Mouse (Mus musculus) kidney, postnatal 0 days (tissue): Measurements from ENCODE around the gene Wdhd1. TPM values are rescaled to one million over a fixed set of nuclear protein-coding genes. Genes with fewer than 3 reads are reported as not detected.
A peak's percentile ranks its signal among the peaks of the same experiment; 100 is the strongest.

Source experiments
- ATAC-seq: fragments of 200-750 bp; cut with Nextera tagmentation; replicated peaks from 2 replicates; pipeline ENCODE4 v1.8.0; 2017; ENCODE audit warnings: low read depth, moderate number of reproducible peaks, moderate TSS enrichment, moderate library complexity; ENCODE audit not compliant: low FRiP score
- DNase-seq: peaks from one replicate; pipeline ENCODE4 v3.0.0-alpha.2; 2016; ENCODE audit warnings: low spot score
- H3K27ac ChIP-seq: fragments of 300-500 bp; sonication (generic); 2 replicates; pipeline ENCODE4 v1.5.1; 2014; ENCODE audit warnings: mild to moderate bottlenecking
- H3K27me3 ChIP-seq: fragments of 300-500 bp; sonication (generic); 2 replicates; pipeline ENCODE4 v1.6.1; 2014; ENCODE audit warnings: low read length, mixed read lengths; ENCODE audit not compliant: insufficient read depth
- H3K36me3 ChIP-seq: fragments of 300-500 bp; sonication (generic); 2 replicates; pipeline ENCODE4 v1.6.1; 2014; ENCODE audit warnings: low read length, mixed read lengths; ENCODE audit not compliant: insufficient read depth
- H3K4me1 ChIP-seq: fragments of 300-500 bp; sonication (generic); replicated peaks from 2 replicates; pipeline ENCODE4 v1.6.1; 2014; ENCODE audit warnings: antibody characterized with exemption, low read length, mixed read lengths; ENCODE audit not compliant: insufficient read depth
- H3K4me2 ChIP-seq: fragments of 300-500 bp; sonication (generic); 2 replicates; pipeline ENCODE4 v1.6.1; 2014; ENCODE audit warnings: mild to moderate bottlenecking, low read length, moderate library complexity, mixed read lengths
- H3K4me3 ChIP-seq: fragments of 300-500 bp; sonication (generic); replicated peaks from 2 replicates; pipeline ENCODE4 v1.5.1; 2014; ENCODE audit warnings: low read depth, low read length
- H3K9ac ChIP-seq: fragments of 300-500 bp; sonication (generic); 2 replicates; pipeline ENCODE4 v1.6.1; 2014; ENCODE audit warnings: low read depth, low read length
- H3K9me3 ChIP-seq: fragments of 300-500 bp; sonication (generic); replicated peaks from 2 replicates; pipeline ENCODE4 v1.6.1; 2016; ENCODE audit warnings: low read length, inconsistent platforms, mixed read lengths
- CTCF ChIP-seq: IDR thresholded peaks from 2 replicates; pipeline ENCODE4 v1.5.1; 2016; ENCODE audit warnings: antibody characterized with exemption, low read depth, mild to moderate bottlenecking, moderate library complexity
- WGBS: fragments of 180-500 bp; shearing (Covaris S2); extraction: QIAGEN DNeasy Blood & Tissue Kit; methylation state at CpG from one replicate; pipeline ENCODE4 v1.1.7; 2014; 5-methylcytosine and 5-hydroxymethylcytosine counted together
- polyA plus RNA-seq: library from polyadenylated mRNA; unstranded; fragments of >200 nt; fragmentation: Nextera tagmentation; extraction: Ambion mirVana; gene quantifications from 2 replicates; pipeline ENCODE4 v1.2.1, GENCODE M21; 2015

Gene Wdhd1
- polyA plus RNA-seq, 1 experiment from 2014 or later, result 10.9 TPM

GRCm38 (mm10) chr14:47309061-47309460 lies 32.4 kb upstream of the Wdhd1 start:
- H3K27ac ChIP-seq, result no peak overlapping the region
- H3K36me3 ChIP-seq, result peaks cover 27% of the 10 kb centered on the region
- no peak overlapping the region for H3K4me2 ChIP-seq
- H3K9ac ChIP-seq, result no peak overlapping the region
- no peaks in the 10 kb centered on the region for H3K27me3 ChIP-seq
- no peaks in the 10 kb centered on the region for H3K9me3 ChIP-seq
- ATAC-seq, result no peak
- no peaks in the 10 kb centered on the region; the same call in 1 of the 2 replicates for H3K4me1 ChIP-seq
- no peak for DNase-seq
- WGBS, result 83% methylated on average over 1 of the region's 1 CpGs
- H3K4me3 ChIP-seq, result no peak overlapping the region
- no peak for TF ChIP-seq CTCF

DNA sequence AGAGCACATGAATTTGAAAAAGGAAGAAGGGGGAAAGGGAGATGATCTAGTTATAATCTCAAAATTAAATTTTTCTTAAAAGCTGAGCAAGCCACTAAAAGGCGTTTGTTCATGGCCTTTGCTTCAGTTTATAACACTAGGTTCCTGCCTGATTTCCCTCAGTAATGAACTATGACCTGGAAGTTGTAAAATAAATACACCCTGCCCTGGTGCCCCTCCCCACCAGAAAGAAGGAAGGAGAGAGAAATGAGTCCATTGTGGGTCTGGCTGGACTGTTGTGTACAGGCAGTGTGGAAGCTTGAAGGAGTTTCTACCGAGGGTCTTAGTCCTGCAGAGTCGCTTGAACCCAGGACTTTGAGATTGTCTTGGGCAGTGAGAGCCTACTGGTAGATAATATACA lies 31.0 kb upstream of the Wdhd1 start:
- Histone ChIP-seq H3K27ac (no peak overlapping the region), H3K36me3 (peaks cover 25% of the 10 kb centered on the region)
- 73% methylated on average over 3 of the region's 3 CpGs for WGBS

GRCm38 (mm10) chr14:47305933-47306332 lies 29.3 kb upstream of the Wdhd1 start:
- no peaks in the 10 kb centered on the region for H3K27me3 ChIP-seq
- DNase-seq, result no peak
- no peaks in the 10 kb centered on the region; the same call in 1 of the 2 replicates for H3K4me1 ChIP-seq
- no peak for TF ChIP-seq CTCF
- peaks cover 14% of the 10 kb centered on the region for H3K36me3 ChIP-seq
- no peaks in the 10 kb centered on the region for H3K9me3 ChIP-seq
- no peak overlapping the region for H3K4me3 ChIP-seq
- H3K4me2 ChIP-seq, result no peak overlapping the region
- H3K27ac ChIP-seq, result no peak overlapping the region
- no peak for ATAC-seq
- WGBS, result 80% methylated on average over 4 of the region's 4 CpGs
- H3K9ac ChIP-seq, result no peak overlapping the region

More for the DNA sequence above, 31.0 kb upstream of the Wdhd1 start:
- no peak overlapping the region for H3K4me3 ChIP-seq
- ATAC-seq (no peak), DNase-seq (no peak)
- no peak overlapping the region for H3K9ac ChIP-seq
- TF ChIP-seq CTCF, result no peak
- H3K9me3 ChIP-seq, result no peaks in the 10 kb centered on the region
- H3K4me2 ChIP-seq, result no peak overlapping the region
- H3K4me1 ChIP-seq, result no peaks in the 10 kb centered on the region; the same call in 1 of the 2 replicates
- H3K27me3 ChIP-seq, result no peaks in the 10 kb centered on the region

DNA sequence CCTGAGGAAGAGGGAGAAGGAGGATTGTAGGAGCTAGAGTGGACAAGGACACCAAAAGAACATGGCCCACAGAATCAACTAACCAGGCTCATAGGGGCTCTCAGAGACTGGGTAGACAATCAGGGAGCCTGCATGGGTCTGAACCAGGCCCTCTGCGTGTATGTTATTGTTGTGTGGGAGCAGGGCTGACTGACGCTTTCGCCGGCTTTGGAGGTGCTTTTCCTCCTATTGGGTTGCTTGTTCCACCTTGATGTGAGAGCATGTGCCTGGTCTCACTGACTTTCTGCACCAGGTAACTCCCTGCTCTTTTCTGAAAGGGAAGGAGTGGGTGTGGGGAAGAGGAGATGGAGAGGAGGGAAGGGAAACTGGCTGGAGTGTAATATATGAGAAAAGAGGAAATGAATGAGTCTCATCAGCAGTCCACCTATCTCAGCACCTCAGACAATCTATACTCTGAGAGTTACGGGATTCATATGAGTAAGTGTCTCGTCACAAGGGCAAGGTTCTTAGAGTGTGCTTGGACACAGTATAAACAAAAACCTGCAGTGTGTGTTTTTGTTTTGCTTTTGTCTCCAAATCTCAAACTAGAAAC lies 28.3 kb upstream of the Wdhd1 start:
- ATAC-seq (no peak), DNase-seq (no peak)
- Histone ChIP-seq H3K4me1 (peaks cover 4% of the 10 kb centered on the region), H3K36me3 (0 out of 2 replicates have a peak, but pooled peaks cover 5% of the 10 kb centered on the region), H3K9ac (no peak overlapping the region), H3K27ac (no peak overlapping the region), H3K4me3 (no peak overlapping the region), H3K9me3 (no peaks in the 10 kb centered on the region), H3K27me3 (no peaks in the 10 kb centered on the region), H3K4me2 (no peak overlapping the region)
- no peak for TF ChIP-seq CTCF
- 89% methylated on average over 6 of the region's 6 CpGs for WGBS

GRCm38 (mm10) chr14:47302885-47303680 lies 26.4 kb upstream of the Wdhd1 start:
- DNase-seq, result peak; percentile 18
- Histone ChIP-seq H3K9me3 (no peaks in the 10 kb centered on the region), H3K4me3 (no peak overlapping the region), H3K9ac (no peak overlapping the region), H3K36me3 (0 out of 2 replicates have a peak, but pooled peaks cover 5% of the 10 kb centered on the region), H3K27me3 (no peaks in the 10 kb centered on the region), H3K27ac (no peak overlapping the region), H3K4me1 (peaks cover 9% of the 10 kb centered on the region), H3K4me2 (no peak overlapping the region)
- no peak for ATAC-seq
- WGBS, result 50% methylated on average over 14 of the region's 14 CpGs
- no peak for TF ChIP-seq CTCF

- no peak for TF ChIP-seq CTCF
- DNase-seq (peak; percentile 70), ATAC-seq (peak; percentile 52)
- WGBS, result under 1% methylated on average over 15 of the region's 15 CpGs
- peaks cover 9% of the 10 kb centered on the region for H3K4me1 ChIP-seq
- H3K9ac ChIP-seq, result peak overlapping the region; percentile 97
- no peaks in the 10 kb centered on the region for H3K36me3 ChIP-seq
- no peaks in the 10 kb centered on the region for H3K9me3 ChIP-seq
- H3K27me3 ChIP-seq, result no peaks in the 10 kb centered on the region
- peak overlapping the region; percentile 98 for H3K27ac ChIP-seq
- H3K4me3 ChIP-seq, result peak overlapping the region; percentile 99
- H3K4me2 ChIP-seq, result peak overlapping the region; percentile 72
Measured at GRCm38 (mm10) chr14:47298819-47299261, 22.2 kb upstream of the Wdhd1 start.
